Mouse (Mus musculus): ENCODE data around the gene Akr1b3.
"Not testable (repeated sequence)": the region's sequence is repeated elsewhere in the genome, so short reads cannot be mapped to it uniquely, and the experiment has no call there.

Akr1b3 gene

DNA sequence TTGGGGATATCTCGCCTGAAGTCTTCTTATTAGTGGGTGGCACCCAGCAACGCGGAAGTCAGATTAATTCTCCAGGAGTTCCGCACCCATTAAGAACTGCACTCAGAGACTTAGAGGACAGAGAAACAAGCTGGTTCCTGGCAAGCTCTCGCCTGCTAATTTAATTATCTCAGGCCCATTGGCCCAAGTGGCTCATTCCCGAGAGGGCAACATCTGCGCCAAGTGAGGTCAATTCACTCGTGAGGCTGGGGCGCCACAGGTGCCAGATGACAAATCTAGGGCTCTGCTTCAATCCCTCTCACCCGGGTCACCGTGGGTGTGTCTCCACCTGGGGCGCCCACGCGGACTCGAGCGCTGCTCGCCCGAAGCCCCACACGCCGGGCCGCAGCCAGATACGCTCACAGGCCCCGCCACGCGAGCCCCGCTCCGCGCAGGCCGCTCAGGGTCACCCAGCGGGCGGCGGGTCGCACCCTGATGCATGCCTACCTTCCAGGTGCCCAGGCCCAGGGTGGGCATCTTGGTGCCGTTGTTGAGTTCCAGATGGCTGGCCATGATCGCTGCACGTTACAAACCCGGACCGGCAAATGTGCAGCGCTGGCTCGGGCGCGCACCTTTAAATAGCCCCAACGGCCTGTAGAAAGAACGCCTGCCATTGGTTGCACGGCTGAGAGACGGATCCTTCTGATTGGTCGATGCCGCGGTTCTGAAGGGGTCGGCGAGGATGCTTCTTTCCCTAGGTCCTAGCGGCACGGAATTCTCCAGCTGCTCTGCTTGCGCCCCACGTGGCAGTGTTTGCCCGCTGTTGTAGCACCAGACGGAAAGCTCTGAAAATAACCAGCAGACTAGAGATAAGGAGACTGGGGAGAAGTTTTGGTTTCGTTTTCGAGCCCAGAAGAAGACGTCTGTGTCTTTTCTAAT, at the start of gene Akr1b3:
TSS of gene Akr1b3 (minus strand) at position 625 of the 918 bp plus-strand sequence.
- peak; percentile 87 for DNase-seq

DNA sequence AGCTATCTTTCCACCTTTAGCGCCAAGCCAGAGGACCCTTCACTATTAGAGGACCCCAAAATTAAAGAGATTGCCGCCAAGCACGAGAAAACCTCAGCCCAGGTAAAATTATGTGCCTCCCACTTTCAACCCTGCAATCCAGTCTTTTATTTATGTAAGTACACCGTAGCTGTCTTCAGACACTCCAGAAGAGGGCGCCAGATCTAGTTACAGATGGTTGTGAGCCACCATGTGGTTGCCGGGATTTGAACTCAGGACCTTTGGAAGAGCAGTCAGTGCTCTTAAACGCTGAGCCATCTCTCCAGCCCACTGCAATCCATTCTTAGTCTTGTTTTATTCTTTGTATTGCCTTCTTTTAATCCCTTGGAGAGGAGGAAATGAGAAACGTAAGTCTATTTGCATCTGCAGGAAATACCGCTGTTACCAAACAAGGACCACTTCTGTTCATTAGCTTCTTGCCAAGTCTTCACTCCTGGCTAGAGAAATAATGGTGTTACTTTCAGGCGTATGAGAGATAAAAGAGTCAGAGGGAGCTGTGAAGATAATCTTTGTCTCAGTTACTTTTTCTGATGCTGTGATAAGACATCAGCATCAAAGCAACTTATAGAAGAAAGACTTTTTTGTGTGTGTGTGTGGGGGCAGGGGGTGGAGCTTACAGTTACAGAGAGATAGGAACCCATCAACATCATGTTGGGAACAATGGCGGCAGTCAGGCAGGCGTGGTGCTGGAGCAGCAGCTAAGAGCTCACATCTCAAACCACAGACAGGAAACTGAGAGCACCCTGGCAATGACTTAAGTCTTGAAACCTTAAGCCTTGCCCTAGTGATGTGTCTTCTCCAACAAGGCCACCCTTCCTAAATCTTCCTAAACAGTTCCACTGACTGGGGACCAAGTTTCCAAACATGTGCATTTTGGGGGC, 47.2 kb upstream of the Akr1b3 start:
- DNase-seq, result no peak

DNA sequence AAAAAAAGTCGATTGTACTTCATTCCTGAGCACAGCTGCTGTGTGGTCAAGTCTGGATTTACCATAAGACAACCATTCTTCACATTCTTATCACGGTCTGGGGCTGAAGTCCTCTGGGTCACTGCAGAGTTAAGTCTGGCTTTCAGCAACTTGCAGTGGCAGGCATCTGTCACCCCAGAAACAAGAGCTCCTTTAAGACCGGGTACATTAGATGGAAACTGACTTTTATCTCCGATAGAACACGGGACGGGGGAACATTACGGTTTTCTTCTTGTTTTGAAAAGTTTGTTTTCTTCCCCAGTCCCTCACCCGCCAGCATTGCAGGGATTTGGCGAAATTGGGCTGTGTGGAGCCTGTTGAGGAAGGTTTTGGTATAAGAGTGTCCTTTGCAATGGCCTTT, 38.6 kb upstream of the Akr1b3 start:
- no peak for DNase-seq

- no peak for DNase-seq
Measured at GRCm38 (mm10) chr6:34355349-34355747, 38.1 kb upstream of the Akr1b3 start.

DNA sequence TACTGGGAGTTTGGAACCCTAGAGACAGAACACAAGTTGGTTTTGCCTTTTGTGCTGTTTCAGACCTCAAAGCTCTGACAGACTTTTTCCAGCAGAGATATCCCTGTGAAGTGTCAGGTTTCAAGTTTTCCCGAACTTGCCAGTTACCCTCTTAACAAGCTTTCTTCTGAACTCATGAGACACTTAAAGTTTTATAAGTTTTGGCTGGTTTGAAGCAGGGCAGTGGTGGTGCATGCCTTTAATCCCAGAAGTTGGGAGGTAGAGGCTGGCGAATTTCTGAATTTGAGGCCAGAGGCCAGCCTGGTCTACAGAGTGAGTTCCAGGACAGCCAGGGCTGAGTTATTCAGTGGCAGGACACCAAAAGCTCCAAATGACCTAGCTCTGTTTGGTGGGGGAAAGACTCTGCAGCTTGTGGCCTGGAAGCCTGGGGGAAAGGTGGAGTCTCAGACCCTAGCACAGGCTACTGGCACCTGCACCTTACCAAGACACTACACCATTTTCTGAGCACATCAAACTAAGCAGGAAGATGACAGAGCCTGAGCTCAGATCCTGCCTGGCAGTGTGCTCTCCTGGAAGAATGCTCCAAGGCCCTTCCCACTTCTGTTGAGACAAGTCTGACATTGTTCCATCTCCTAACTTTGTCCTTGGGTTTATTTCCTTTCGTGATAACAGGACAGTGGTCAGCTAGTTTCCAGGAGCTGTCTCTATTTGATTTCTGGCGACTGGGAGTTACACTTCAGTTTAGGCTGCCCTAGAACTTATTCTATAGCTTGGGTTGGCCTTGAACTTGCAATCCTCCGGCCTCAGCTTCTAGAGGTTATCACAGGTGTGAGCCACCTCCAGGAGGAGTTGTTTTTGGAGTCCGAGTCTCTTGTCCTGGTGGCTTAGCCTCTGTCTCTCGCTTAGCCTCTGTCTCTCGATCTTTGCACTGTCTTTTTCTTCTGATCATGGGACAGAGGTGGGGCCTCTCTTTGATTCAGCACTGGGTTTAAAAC, 37.4 kb upstream of the Akr1b3 start:
- no peak for DNase-seq

DNA sequence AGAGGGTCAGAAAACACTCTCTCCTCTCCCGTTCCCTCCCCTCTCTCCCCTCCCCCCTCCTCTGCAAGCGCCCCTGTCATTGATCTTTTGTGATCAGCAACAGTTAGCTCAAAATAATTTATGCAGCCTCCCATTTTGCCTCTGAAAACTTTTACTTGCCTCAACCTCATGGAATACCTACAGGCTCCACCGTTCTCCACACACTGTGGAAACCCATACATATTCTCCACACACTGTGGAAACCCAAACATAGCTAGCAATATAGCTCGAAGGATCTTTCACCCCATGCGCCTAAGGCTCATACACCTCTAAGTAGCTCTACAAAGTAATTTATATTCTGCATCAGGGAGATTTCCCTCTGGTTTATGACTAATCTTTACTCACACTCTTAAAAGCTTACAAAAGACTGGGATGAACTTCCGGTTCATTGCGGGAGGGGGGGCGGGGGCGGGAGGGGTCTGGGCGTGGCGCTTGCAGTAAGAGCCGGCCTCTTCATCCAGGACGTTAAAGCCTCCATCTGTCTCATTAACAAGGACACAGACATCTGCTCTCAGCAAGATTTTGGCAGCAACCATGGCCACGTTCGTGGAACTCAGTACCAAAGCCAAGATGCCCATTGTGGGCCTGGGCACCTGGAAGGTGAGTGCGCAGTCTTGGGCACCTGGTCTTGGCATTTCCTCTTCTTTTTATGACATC, 36.5 kb upstream of the Akr1b3 start, which contains the start of gene Akr1b8:
TSS of gene Akr1b8 (plus strand) at position 462 of the 696 bp plus-strand sequence.
- DNase-seq, result peak; percentile 24

- no peak for DNase-seq
Measured at GRCm38 (mm10) chr6:34352401-34352800, 35.1 kb upstream of the Akr1b3 start.

GRCm38 (mm10) chr6:34351481-34351880, 34.2 kb upstream of the Akr1b3 start:
- not testable (repeated sequence) for DNase-seq

DNA sequence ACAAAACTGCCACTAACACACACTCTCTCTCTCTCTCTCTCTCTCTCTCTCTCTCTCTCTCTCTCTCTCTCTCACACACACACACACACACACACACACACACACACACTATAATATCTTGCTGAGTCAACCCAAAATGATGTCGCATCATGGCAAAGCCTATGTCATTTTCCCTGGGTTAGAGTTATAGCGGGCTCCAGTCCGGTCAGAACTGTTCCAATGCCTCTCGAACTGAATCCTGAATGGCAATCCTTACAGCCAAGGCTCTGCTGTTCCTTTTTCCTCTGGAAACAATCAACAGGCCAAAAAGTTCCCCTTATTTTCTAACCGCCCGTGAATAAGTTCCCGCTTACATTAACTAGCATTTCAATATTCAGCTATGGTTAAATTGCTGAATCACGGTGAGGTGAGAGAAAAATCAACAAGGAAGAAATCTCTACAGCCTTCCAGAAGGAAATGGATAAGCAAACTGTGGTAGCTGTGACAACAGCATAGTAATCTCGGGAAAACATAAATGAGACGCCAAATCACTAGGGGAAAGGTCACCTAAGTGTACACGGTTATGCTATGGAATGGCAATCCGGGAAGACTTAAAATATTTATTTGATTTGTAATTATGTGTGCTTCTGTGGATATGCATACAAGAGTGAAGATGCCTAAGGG, 32.9 kb upstream of the Akr1b3 start:
- DNase-seq, result no peak

DNA sequence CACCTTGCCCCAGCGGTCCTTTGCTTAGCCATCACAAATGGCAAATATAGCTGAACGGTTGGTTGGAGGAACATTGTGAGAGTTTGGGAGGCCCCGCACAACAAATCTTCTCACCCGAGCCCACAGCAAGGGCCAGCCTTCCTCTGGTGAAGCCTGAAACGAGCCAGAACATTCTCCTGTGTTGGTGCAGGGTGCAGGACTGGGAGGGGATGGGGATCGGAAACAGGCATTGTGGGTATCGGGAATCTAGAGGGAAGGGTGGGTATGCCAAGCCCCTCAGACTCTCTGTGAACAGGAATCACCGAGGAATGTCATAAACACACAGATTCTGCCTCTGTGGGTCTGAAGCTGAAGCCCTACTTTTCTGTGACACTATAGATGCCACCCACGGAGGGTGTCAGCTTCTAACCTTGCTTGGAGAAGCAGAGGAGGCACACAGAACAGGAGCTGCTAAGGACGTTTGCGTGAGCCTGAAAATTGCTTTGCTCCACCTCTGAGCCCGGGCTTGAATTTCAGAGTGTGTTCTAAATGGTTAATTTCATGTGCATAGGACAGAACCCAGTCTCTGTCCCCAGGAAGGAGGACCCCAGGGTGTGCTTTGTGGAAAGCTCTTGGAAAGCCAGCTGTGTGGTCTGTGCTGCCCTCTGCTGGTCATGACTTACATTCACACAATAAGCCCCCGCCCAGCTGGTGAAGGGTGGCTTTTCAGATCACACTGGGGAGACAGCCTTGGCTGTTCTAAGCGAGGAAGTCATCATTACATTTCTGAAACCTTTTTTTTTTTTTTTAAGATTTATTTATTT, 29.0 kb upstream of the Akr1b3 start:
- DNase-seq, result peak; percentile 61

DNA sequence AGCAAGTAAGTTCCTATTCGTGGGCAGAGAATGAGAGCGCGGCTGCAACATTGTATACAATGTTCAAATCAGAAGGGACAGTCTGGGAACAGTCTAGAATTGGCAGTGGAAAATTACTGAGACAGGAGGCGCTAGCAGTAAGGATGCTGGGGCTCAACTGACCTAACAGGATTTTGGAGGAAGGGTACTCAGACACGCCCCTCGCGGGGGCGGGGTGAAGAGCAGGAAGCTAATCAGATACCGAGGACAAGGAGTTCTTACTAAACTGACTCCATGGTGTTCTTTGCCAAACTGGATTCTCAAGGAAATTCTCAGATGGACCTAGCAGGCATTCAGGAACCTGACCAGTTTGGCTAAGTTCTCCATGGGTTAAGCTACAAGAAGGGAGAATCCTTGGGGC, 27.7 kb upstream of the Akr1b3 start:
- no peak for DNase-seq

DNA sequence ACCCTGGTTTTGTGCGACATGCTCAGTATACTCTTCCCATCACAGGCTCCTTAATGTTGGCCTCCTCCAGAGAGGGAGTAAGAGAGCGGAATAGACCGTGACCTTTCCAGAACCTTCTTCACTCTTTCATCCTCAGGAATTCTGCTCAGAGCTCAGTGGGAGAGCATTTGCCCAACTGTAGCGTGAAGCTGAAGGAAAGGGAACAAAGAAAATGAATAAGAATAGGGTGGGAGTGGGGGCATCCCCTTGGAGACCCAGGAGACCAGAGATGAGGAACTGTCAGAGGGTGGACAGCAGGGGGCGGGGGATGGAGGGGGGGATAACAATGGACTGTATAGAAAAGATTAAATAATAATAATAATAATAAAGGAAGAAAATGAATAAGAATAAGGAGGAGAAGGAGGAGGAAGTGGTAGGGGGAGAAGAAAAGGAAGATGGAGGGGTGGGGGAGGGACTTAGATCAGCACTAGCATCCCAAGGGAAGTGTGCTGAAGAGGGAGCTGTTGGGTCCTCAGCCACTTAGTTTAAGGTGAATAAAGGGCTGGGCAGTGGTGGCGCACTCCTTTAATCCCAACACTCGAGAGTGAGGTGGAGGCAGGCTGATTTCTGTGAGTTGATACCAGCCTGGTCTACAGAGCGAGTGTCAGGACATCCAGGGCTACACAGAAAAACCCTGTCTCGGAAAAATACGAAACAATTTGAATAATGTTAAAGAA, 27.0 kb upstream of the Akr1b3 start:
- no peak for DNase-seq

DNA sequence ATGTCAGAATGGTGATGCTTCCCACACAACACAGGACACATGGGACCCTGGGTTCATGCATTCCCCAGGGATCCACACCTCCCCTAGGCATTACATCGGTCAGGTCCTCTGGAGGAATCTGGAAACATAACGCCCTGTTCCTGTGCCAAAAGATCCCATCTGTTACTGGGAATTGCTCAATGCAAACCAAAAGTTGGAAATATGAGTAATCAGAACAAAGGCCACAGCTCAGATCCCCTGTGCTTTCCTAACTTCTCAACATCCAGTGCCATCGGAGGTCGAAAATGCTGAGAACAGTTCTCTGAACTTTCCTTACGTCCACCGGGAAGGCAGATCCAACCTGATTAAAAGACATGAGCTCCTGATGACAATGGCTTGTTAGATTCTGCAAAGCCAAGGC, 26.1 kb upstream of the Akr1b3 start:
- no peak for DNase-seq

- no peak for DNase-seq
Measured at GRCm38 (mm10) chr6:34342476-34342875, 25.2 kb upstream of the Akr1b3 start.

DNA sequence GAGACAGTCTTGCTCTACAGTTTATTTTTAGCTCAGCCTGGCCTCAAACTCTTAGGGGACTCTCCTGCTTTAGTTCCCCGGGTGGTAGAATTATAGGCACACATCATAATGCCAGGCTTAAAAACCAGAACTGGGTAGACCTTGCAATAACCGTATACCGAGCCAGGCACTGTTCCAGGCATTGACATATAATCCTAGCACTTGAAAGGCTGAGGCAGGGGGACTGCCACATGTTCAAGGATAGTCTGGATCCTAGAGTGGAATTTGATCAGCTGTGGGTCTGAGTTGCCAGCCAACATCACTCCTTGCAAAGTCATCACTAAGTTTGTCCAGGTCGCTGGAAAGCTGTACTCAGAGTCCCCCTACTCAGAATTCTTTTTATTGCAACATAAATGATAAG, 24.7 kb upstream of the Akr1b3 start:
- no peak for DNase-seq

- DNase-seq, result no peak
Measured at GRCm38 (mm10) chr6:34337799-34338198, 20.5 kb upstream of the Akr1b3 start.

GRCm38 (mm10) chr6:34334673-34335072, 17.4 kb upstream of the Akr1b3 start:
- DNase-seq, result no peak

DNA sequence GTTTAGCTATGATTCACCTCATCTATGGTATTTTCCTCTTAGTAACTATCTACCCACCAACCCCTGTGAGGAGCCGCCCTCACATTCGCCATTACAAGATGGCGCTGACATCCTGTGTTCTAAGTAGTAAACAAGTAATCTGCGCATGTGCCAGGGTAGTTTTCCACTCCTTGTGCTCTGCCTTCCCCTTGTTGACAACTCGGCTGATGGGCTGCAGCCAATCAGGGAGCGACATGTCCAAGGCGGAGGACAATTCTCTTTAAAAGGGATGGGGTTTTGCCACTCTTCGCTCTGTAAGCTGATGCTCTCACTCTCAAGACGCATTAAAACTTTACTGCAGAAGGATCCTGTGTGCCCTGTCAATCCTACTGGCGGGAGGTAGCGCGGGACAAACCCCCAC, 14.5 kb upstream of the Akr1b3 start:
- DNase-seq, result not testable (repeated sequence)

GRCm38 (mm10) chr6:34331379-34331778, 14.1 kb upstream of the Akr1b3 start:
- DNase-seq, result no peak
